Mouse (Mus musculus) T-helper 17 cell (primary cell): Measurements from ENCODE around the gene Tmem80.

Source experiments
- in situ Hi-C, 2 experiments: fragments of 300-600 bp; cut with MboI, MseI; formaldehyde crosslinking; loops; 1 replicate in 1 of 2; 2 replicates in 1 of 2; pipeline ENCODE4 v1.15.1; 2025; ENCODE audit warnings: high pct_unique_total_duplicates in 2 of 2

Gene Tmem80

GRCm38 (mm10) chr7:141327469-141328372 is at the start of gene Tmem80, which contains the start of gene Deaf1:
Gene Tmem80 (plus strand): TSS chr7:141327739.
Gene Deaf1 (minus strand): TSS chr7:141327690.
- in situ Hi-C loops = no loop called here

- in situ Hi-C loops = no loop called here
These were observed 48.6 kb upstream of the Tmem80 start, which contains the start of gene Sct for GRCm38 (mm10) chr7:141278766-141279590. Gene Sct (minus strand): TSS chr7:141279133.

DNA sequence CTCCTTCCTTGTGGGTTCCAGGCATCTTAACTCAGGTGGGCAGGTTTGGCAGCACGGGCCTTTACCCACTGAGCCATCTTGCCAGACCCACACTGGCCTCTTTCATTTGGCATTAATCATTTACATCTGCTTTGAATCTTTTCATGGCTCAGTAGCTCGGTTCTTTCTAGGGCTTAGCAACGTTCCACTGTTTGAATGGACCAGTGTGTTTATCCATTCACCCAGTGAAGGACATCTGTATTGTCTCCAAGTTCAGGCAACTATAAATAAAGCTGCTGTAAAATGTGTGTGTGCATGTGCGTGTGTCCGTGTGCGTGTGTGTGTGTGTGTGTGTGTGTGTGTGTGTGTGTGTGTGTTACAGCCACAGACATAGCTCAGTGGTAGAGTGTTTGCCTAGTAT is 46.1 kb upstream of the Tmem80 start:
- in situ Hi-C loops = no loop called here

GRCm38 (mm10) chr7:141282756-141283155 is 44.8 kb upstream of the Tmem80 start:
- in situ Hi-C loops = no loop called here

DNA sequence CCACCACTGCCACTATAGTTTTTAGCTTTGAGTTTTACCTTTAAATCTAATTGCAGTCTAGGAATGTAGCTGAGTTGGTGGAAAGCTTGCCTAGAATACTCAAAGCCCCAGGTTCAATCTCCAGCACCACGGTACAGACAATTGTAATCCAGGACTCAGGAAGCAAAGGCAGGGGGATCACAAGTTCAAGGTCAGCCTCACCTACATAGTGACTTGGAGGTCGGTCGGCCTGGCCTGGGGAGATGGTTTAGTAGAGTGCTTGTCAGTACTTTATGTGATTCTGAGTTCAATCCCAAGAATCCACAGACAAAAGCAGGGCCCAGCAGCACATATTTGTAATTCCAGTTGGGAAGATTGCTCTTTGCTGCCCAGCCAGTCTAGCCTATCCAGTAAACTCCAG is 39.5 kb upstream of the Tmem80 start:
- in situ Hi-C loops = no loop called here

DNA sequence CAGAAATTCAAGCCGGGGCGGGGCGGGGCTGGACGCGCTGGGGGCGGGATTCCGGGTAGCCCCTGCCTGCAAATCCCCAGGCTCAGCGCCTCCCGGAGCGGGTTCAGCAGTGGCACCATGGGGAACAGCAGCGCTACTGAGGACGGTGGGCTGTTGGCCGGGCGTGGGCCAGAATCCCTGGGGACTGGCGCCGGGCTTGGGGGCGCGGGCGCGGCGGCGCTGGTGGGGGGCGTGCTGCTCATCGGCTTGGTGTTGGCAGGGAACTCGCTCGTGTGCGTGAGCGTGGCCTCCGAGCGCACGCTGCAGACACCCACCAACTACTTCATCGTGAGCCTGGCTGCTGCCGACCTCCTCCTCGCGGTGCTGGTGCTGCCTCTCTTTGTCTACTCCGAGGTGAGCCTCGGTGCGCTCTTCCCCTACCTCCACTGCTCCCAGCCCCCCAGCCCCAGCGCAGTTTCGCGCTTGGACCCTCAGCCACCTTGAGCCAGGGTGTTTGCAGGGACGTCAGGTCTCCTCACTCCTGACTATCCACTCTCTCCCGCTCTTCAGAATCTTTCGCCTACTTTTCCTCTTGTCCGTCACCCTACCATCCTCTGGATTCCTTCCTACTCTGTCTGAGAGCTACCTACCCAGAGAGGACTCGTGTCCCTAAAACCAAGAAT is 35.5 kb upstream of the Tmem80 start, which contains the start of gene Drd4:
Gene Drd4, plus strand, starts transcription at position 86 of the 662 bp plus-strand sequence.
- in situ Hi-C loops = no loop called here

GRCm38 (mm10) chr7:141292583-141293388 is 34.8 kb upstream of the Tmem80 start:
- in situ Hi-C loops = no loop called here

- in situ Hi-C loops = no loop called here
These were observed 33.6 kb upstream of the Tmem80 start for GRCm38 (mm10) chr7:141293852-141294471.

DNA sequence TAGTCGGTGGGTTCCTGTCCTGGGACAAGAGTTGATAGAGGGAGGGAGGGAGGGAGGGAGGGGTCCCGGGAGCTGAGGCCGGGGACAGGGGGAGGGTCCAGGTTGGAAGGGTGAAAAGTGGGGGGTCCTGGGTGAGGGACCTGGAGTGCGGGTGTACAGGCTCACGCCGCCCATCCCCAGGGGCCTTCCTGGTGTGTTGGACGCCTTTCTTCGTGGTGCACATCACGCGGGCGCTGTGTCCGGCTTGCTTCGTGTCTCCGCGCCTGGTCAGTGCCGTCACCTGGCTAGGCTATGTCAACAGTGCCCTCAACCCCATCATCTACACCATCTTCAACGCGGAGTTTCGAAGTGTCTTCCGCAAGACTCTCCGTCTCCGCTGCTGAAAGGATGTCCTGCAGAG is 33.1 kb upstream of the Tmem80 start:
- in situ Hi-C loops = no loop called here

GRCm38 (mm10) chr7:141297926-141298650 is 29.5 kb upstream of the Tmem80 start:
- in situ Hi-C loops = no loop called here

- in situ Hi-C loops = no loop called here
These were observed 28.4 kb upstream of the Tmem80 start for GRCm38 (mm10) chr7:141299175-141299574.

- in situ Hi-C loops = no loop called here
These were observed 26.2 kb upstream of the Tmem80 start for GRCm38 (mm10) chr7:141301386-141301785.

GRCm38 (mm10) chr7:141302702-141303268 is 24.8 kb upstream of the Tmem80 start:
- in situ Hi-C loops = no loop called here

GRCm38 (mm10) chr7:141304537-141304936 is 23.0 kb upstream of the Tmem80 start:
- in situ Hi-C loops = no loop called here

DNA sequence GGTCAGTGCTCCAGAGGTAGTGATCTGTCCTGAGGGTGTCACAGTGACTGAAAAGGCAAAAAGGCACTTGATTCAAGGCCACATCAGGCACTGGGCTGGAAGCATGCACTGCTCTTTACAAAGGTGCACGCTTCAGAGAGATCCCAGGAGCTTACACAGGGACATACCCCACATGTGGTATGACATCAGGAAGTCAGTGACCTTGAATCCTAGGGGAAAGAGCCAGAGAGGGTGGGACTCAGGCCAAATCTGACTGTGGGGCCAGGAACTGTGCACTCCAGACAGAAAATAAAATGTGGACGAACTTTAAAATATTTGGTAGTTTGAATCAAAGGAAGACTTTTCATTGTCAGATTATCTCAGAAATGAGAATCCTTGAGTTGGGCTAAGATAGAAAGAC is 13.1 kb upstream of the Tmem80 start:
- in situ Hi-C loops = loop anchor here in 1 of 2 experiments (10.0 kb wide), 1 partner anchor 60 kb away; no protein-coding TSS in a partner anchor

- in situ Hi-C loops = loop anchor here in 1 of 2 experiments (10.0 kb wide), 1 partner anchor 60 kb away; no protein-coding TSS in a partner anchor
These were observed 12.5 kb upstream of the Tmem80 start for GRCm38 (mm10) chr7:141315076-141315475.

- in situ Hi-C loops = loop anchor here in 1 of 2 experiments (10.0 kb wide), 1 partner anchor 61 kb away; no protein-coding TSS in a partner anchor
These were observed 11.6 kb upstream of the Tmem80 start for GRCm38 (mm10) chr7:141315974-141316373.

GRCm38 (mm10) chr7:141317619-141318132 is 9.9 kb upstream of the Tmem80 start:
- in situ Hi-C loops = loop anchor here in 1 of 2 experiments (10.0 kb wide), 1 partner anchor 63 kb away; no protein-coding TSS in a partner anchor

DNA sequence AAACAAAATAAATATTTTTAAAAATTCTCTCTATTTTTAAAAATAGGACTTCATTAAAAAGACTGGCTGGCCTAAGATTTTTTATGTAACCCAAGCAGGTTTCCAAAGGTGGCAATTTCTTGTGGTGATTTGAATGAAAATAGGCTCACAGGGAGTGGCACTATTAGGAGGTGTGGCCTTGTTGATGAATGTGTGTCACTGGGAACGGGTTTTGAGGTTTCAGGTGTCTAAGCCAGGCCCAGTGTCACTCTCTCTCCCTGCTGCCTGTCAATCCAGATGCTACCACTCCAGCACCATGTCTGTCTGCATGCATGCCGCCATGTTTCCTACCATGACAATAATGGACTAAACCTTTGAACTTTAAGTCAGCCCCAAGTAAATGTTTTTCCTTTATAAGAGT is 8.1 kb upstream of the Tmem80 start:
- in situ Hi-C loops = loop anchor here in 1 of 2 experiments (10.0 kb wide), 1 partner anchor 65 kb away; no protein-coding TSS in a partner anchor
